Mouse (Mus musculus) T-cell, adult 2 months (primary cell): Measurements from ENCODE around the gene Arl1.
"Not testable (repeated sequence)": the region's sequence is repeated elsewhere in the genome, so short reads cannot be mapped to it uniquely, and the experiment has no call there.

ENCODE experiments used
- DNase-seq: peaks from one replicate; pipeline ENCODE4 v3.0.0; 2022; ENCODE audit warnings: low spot score

Gene Arl1

DNA sequence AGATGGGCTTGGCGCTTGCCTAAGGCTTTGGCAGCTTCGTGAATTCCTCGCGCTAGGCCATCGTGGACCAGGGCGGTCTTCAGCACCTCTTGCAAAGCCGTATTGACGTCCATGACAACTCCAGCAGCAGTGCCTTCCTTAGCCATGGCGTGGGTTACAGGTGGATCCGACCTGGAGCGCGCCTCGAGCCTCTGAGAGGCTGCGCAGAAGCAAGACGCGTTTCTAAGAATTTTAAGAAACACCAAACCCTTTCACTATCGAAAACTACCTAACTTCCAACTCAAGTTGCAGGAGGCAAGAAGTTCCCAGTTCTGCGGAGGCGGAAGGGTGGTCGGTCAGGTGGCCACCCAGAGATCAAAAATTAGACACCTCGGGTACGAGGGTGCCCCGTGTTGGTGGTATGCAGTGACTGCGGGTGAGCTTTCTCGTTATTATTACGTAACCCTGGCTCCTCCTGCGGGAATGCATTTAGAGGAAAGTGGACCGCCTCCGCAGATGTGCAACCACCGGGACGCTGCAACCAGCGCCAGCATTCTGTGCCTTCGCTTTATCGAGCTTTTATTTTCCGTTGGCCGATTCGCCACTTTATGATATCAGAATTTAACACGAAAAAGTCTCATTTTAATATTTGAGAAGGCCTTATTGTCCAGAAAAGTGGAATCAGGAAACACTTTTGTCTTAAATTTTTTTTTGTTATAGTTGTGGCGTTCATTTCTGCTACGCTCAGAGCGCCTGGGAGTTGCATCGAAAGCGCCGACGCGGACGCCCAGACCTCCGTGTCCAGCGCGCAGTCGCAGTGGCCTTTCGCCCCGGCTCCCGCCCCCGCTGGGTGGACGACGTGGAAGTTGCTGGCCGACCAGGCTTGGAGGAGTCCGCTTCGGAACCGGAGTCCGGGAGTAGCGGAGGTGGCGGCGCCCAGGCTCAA, at the start of gene Arl1:
Arl1 (plus strand) TSS at position 288 of the 925 bp plus-strand sequence.
- peak; percentile 82 for DNase-seq

DNA sequence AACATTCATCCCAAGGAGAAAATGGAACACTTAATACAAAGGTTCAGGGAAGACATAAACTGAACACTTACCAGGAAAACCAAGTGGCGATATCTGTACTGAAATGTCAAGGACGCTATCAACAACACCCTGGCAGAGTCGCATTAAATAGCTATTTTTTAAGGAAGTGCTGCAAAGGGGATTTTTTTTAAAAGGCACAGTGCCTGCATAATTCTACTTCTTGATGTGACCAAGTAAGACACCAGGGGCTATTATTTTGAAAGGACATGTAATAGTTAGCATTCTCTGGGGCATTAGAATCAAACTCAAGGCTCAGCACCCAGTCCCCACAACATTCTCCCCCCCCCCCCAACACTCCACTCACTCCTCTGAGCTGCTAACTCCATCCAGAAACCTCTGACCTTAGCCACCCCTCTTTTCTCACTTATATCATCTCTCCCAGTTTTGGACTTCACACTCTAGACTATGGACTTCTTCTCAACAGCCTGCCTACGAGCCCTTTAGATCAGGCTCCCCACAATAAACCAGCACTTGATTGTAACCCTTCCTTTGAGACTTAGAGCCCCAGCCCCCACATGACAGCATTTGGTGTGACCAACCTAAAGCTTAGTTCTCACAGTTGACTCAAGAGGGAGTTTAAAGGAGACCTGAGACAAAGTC, 47.6 kb upstream of the Arl1 start:
- no peak for DNase-seq

DNA sequence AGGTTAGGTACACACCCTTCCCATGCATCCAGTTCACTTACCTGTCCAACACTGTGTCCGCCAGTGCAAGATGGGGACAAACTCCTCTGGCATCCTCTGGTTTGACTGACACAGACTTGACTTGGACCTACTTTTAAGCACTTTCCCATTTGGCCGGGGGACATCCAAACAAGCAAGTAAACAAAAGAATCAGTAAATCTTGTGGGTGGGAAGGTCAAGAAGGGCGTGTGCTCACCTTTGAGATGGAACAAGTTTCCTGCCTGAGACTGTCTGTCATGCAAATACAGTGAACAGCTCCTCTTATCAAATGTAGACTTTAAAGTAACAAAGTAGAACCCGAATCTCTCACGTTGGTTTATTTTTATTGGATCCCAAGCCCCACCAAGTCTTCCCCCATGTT, 45.7 kb upstream of the Arl1 start, which contains the start of gene Spic:
Spic (minus strand) TSS at position 91 of the 400 bp plus-strand sequence.
- no peak for DNase-seq

DNA sequence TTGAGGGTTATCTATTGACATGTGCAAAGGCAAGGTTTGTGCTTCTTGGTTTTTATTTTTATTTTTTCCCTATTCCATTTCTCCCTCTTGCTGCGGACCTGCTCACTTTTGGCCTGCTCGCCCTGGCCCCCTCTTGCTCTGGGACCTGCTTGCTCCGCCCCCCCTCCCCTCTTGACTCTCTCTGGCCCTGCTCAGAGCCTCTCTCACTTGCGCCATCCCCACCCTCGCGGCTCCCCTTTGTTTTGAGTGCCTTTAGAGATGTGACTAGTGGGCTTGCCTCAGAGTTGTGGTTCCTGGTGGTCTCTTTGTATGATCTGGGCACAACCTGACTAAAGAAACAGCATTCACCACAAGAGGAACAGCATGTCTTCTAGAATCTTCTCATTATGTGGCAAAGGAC, 29.7 kb upstream of the Arl1 start:
- DNase-seq = no peak

DNA sequence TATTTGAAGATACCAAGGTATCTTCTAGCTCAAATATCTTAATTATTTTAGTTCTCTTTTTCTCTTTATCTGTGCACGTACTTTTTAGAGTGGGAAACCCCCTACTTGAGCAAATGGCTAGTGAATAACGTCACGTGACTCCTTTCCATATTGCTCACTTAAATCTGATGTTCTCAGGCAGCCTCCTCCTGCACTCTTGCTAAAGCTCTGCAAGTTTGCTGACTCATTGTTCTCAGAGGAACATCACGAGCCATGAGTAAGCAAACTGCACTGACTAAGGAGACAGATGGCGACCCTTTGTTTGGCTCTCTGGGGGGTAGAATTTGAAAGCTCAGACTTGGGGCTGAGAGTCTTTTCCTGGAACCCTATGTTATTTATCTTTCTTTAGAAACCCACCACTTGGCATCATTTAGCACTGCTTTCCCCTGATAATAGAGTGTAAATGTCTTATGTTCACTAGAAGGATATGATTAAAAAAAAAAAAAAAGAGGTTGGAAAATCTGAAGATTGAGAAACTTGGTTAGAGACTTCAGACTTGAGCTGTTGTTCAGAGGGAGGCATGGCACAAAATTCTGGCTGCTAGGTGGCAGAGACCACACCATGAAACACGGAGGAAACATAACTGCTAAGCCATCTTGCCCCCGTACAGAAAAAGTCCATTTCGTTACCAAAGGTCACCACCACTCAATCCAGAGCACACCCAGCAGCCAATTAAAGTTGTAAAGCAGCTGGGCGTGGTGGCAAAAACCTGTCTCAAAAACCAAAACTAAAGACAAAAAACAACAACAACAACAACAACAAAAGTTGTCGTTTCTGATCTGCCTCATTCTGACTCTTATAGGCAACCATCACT, 21.8 kb upstream of the Arl1 start:
- no peak for DNase-seq

DNA sequence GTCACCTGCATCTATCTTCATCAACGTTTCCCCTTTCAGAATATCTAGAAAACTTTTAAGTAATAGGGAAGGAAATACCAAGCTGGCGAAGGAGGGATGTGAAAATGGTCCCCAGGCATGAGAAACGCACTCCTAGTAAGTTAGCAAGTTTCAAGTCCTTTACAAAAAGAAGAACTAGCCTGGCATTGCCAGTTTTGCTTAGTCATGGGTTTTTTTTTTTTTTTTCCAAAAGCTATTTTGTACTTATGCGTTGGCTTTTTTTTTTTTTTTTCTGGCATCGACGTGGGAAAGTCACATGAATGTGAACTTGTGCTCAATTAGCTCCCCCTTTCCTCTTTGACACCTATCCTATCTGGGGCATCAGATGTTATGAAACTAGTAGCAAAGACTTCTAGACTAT, 18.3 kb upstream of the Arl1 start:
- DNase-seq = no peak

DNA sequence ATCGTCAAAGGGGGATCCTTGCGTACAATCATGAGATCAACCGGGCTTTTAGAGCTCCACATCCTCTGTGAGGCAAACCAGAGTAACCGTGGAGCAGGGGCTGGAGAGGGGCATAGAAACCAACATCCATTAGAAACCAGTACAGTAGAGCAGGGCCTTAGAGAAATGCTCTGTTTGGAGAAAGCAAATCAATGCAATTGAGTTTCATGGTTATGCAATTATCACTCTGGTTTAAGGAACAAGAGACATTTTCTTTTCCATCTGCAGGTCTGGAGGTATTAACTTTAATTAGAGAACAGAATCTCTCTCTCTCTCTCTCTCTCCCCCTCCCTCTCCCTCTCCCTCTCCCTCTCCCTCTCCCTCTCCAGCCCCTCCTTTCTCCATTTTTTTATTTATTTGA, 15.9 kb upstream of the Arl1 start:
- no peak for DNase-seq

DNA sequence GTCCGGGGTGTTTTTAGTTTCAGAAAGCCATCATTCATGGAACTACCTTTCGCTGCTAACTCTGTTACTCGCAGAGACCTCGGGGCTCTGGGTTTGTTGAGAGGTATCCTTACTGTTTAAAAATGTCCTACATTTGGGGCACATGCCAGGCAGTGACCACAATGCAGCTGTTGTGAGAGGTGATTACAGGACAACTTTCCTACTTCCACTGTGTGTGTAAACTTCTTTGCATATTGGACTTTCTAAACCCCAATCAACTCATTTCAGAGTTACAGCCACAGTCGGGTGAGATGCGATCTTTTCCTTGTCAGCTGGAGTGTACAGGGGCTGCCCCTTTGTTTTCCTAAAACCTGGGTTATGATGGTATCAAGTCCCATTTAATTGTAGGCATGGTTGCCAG, 15.0 kb upstream of the Arl1 start:
- no peak for DNase-seq

DNA sequence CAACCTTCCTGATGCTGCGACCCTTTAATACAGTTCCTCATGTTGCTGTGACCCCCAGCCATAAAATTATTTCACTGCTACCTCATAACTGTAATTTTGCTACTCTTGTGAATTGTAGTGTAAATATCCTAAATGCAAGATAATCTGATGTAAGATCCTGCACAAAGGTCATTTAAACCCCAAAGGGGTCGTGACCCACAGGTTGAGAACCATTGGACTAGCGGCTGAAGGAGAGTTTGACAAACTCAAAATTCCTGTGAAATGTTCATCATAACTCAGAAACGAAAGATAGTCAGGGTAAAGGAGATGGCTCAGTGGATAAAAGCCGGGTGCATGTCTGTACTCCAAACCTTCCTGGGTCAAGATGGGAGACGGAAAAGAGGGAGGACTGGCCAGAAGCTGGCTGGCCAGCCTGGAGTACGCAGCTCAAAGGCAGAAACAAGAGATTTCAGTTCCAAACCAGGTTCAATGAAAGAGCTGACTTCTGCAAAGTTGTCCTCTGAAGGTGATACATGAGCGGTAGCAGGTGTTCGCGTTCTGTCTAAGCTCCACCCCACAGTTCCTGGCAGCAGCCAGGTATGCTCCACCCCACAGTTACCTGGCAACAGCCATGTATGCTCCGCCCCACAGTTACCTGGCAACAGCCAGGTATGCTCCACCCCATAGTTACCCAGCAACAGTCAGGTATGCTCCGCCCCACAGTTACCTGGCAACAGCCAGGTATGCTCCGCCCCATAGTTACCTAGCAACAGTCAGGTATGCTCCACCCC, 13.5 kb upstream of the Arl1 start:
- DNase-seq = no peak

DNA sequence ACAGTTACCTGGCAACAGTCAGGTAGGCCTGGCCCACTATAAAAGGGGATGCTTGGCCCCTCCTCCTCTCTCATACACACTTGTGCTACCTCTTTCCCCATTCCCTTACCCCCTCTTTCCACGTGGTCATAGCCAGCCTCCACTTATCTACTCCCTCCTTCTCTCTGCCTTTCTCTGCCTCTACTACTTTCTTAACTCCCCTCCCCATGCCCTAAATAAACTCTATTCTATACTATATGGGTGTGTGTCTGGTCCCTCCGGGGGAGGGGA, 13.0 kb upstream of the Arl1 start:
- no peak for DNase-seq

DNA sequence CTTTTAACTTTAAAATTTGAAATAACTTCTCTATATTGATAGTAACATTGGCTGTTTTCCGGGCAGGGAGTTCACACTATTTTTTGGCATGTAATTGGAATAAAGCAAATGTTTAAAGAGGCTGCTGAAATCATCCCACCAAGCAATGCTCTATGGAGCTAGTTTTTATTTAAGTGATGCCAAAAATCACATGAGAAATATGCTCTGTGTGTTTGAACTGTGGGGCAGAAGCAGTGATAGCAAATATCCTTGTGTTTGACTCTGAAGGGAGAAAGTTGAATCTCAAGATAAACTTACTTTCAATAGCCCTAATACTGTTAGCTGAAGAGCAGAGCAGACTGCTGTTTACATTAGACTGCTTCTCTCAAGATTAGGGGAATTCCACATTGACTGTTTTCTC, 11.0 kb upstream of the Arl1 start:
- DNase-seq = no peak

DNA sequence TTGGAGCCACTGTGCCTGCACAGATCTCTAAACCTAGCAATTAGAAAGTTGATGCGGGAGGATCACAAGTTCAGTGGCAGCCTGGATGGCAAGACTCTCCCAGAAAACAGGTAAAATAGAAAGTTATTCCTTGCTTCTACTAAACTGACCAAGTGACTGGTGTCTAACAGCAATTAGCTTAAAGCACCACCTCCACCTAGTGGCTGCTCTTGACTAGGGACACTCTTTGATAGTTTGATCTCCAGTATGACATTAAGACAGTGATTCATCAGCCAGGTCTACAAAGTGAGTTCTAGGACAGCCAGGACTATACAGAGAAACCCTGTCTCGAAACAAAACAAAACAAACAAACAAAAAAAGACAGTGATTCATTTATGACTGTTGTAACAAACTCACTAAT, 5.3 kb upstream of the Arl1 start:
- DNase-seq = no peak

DNA sequence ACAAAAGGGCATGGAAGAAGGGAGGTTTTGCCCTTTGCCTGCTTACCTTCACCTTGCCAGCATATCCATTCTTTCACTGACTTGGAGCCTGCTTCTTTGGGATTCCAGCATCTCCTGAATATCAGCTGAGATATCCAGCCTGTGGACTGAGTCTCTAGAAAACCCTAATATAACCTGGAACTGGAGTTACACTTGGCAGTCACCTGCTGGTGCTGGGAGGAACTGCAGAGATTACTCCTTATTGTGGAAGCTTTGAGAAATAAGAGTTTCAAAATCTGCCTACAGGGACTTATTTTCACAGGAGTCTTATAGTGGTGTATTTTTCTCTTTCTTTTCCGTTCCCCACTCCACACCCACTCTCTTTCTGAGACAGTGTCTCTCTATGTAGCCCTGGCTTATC, 3.5 kb upstream of the Arl1 start:
- peak; percentile 8 for DNase-seq

DNA sequence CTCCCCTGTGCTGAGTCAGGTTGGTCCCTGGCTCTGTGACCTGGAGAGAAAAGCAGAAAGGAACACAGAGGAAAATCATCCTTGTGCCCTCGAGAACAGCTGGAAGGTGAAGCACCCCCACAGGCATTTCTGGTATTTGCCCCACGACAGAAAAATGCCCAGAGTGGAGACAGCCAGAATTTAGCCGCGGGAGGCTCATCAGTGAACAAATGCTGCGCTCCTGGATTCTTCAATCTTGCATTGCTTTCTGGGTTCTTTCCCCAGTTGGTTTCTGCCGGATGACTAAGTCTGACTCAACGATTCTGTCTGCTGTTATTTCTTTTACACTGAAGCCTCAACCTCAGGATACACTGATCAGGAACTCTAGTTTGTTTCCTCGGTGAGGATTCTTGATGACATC, 2.5 kb upstream of the Arl1 start:
- no peak for DNase-seq

DNA sequence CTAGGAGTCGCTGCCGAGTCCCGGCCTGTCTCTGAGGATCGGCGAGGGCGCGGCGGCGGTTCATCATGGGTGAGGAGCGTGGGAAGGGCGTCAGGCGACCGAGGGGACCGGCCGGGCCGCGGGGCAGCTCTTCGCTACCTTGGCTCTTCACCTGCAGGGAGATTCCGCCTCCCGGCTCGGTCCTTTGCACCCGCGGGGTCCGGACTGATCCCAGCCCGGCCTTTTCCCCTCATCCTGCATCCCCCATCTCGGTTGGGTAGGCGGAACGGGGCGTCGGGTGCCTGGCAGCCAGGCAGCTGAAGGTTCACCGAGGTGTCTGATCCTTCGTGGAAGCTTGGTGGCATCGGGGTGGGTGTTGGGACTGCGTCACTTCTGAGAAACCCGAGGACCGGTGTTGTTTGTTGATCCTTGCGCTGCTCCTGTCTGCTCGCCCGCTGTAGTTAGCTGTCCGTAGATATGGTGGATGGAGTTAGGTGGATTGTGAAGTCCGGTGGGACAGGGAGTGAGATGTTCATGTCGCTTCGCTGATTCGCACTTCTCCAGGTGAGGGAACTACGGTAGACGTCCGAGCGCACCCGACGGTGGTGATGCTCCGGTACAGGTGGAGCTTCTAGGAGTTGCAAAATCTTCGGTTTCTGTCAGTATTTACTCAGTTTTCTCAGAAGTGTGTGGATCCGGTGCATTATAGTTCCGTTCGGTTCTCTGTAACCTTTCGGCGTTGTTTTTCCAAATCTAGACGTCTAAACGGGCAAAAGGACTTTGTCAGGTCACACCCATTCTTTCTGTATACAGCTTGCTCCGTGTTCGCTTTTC, 1.0 kb downstream of the Arl1 start:
- no peak for DNase-seq

DNA sequence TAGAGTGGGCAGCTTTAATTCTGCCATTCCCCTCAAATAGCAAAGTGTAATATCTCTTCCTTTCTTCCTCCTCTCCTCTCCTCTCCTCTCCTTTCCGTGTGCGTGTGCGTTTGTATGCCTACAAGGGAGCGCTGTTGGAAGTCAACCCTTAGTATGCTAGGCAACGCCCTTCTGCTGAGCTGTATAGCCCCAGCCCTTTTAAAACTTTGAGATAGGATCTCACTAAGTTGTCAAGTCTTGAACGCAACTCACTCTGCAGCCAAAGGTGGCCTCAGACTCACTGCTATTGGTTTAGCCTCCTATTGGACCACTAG, 1.6 kb downstream of the Arl1 start:
- DNase-seq = no peak

DNA sequence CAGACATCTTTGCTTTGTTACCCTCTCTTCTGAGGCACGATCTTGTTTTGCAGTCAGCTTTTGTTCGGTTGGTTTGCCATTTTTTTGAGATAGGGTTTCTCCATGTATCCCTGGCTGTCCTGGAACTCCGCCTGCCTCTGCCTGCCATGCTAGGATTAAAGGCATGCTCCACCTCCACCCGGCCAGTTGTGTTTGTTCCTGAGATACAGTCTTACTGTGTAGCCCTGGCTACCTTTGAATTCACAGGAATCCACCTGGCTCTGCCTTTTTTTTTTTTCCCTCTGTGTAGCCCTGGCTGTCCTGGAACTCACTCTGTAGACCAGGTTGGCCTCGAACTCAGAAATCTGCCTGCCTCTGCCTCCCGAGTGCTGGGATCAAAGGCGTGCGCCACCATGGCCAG, 8.4 kb downstream of the Arl1 start:
- not testable (repeated sequence) for DNase-seq

DNA sequence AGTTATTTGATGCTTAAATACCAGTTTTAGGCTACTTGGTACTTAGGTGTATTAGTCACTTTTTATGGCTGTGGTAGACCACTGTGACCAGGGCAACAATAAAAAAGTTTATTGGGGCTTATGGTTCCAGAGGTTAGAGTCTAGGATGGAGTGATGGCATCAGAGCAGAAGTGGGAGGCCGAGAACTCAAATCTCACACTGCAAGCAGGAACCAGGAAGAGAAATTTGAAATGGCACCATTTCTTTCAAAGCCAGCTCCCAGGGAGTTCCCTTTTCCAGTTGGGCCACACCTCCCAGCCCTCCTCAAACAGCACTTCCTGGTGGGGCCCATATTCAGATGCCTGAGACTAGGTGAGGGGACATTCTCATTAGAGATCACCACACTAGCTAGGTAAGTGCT, 9.2 kb downstream of the Arl1 start:
- no peak for DNase-seq

DNA sequence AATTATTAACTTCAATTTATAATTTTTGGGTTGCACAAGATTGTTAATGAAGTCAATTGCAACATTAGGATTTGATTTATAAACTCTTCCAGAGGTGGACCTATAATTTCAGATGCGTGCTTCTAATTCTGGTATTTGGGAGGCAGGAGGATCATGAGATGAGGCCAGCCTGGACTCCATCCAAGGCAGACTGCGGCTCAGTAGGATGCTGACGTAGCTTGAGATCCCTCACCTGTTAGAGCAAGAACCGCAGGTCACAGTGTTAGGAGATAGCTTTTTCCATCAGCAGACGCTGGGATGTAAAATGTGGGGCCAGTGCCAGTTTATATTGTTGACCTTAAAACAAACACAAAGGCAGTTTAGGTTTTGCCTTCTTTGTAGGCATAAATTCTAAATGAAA, 10.1 kb downstream of the Arl1 start:
- DNase-seq = no peak

DNA sequence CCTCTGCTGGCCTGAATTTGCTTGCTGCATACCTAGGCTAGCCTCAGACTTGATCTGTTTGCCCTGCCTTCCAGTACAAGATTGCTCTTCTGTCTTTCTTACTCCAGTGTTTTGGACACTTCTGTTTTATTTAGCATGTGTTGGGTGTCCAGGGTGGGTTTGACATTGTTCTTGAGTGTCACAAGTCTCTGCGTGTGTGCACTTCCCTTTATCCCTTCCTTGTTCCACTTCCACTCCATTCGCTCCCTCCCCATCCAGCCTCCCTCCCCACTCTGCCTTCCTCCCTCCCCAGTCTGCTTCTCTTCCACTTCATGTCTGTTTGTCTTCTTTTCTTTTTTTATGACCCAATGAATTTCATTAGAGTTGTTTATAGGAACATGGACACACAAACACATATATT, 10.8 kb downstream of the Arl1 start:
- DNase-seq = no peak

DNA sequence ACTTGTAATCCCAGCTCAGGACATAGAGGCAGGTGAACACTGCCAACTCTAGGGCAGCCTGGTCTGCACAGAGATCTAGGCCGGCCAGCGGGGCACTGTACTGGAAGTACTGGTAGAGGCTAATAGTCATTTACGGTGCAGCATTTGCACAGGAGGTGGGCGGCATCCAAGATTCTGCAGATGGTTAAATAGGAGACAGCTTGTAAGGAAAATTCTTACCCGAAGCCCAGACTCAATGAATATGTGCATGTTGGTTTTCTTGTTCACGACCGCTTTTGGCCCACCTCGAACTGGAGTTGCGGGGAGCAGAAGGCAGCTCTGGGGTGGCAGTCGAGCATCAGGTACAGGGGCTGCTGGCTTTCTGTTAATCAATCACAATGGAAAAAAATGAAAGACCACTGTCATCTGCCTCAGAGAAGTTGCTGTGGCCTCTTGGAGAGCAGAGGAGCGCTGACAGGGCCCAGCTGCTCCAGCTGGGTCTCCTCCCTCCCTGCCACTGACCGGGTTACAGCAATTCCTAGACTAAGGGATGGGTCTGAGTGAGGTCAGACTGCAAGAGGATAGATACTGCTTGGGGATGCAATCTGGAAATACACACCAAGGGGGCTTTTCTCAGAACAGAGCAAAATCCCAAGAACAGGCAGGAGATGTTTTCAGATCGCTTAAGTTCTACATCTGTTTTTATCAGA, 31.0 kb downstream of the Arl1 start:
- DNase-seq = no peak
